Mouse (Mus musculus): ENCODE data around the gene St6gal1.

DNA sequence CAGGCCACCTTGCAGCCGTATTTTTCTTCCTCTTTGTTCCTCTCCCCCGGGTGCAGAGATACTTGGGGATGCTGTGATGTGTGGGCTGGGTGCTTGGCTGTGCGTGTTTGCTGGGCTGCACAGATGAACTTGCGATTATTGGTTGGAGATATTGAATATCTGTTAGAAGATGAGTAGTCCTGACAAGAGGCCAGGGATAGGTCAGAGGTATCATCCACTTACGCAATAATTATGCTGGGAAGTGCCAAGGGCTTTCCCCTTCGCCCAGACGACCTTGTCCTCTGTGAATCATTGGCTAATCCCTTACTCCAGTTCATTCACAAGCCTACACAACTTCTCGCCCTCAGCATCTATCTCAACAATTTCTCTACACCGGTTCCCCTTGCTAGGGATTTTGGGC is 65.6 kb downstream of the St6gal1 start:
- no peak for TF ChIP-seq POLR2A (IDR thresholded peaks at IDR 0.05; ENCODE audit: borderline replicate concordance, control insufficient read depth, low read depth, low read length)
- TF ChIP-seq CTCF (IDR thresholded peaks at IDR 0.05; ENCODE audit: control insufficient read depth, insufficient read depth, low read length) = no peak

Data from bone marrow, adult 2 months (tissue).